Mouse (Mus musculus): ENCODE data around the gene Zfyve28. TPM values are rescaled to one million over a fixed set of nuclear protein-coding genes. Genes with fewer than 3 reads are reported as not detected.

Zfyve28 gene
- polyA plus RNA-seq, 1 experiment: 0.08 TPM

GRCm38 (mm10) chr5:34251794-34252193, 36.5 kb downstream of the Zfyve28 start:
- Histone ChIP-seq H3ac (ENCODE audit: control insufficient read depth, insufficient read length) (no peak overlapping the region), H3K4me2 (ENCODE audit: low read depth) (peak overlapping the region; percentile 9), H3K36me3 (ENCODE audit: control insufficient read depth, insufficient read depth) (no peaks in the 10 kb centered on the region), H3K4me3 (no peak overlapping the region), H3K79me2 (ENCODE audit: control insufficient read depth, insufficient read depth) (no peaks in the 10 kb centered on the region), H3K27me3 (ENCODE audit: control insufficient read depth, insufficient read depth, insufficient read length) (peaks cover 13% of the 10 kb centered on the region)
- TF ChIP-seq MYOD1 (IDR thresholded peaks at IDR 0.05; ENCODE audit: control insufficient read depth in 1 of 3, insufficient read length in 2 of 3, low read depth in 2 of 3) (no peak), E2F4 (IDR thresholded peaks at IDR 0.05; ENCODE audit: insufficient read depth) (no peak), POLR2A (IDR thresholded peaks at IDR 0.05; ENCODE audit: insufficient read length, low read depth) (no peak), MYOG (IDR thresholded peaks at IDR 0.05; ENCODE audit: control insufficient read depth in 1 of 3, insufficient read depth in 1 of 3, insufficient read length in 2 of 3, low read depth in 2 of 3) (no peak), REST (IDR thresholded peaks at IDR 0.05; ENCODE audit: insufficient read depth, insufficient read length) (no peak), TCF12 (IDR thresholded peaks at IDR 0.05; ENCODE audit: insufficient read depth, poor library complexity, severe bottlenecking) (no peak), POLR2AphosphoS2 (IDR thresholded peaks at IDR 0.05; ENCODE audit: insufficient read length, low read depth) (no peak), SRF (IDR thresholded peaks at IDR 0.05; ENCODE audit: control insufficient read depth, insufficient read length, low read depth) (no peak), USF1 (IDR thresholded peaks at IDR 0.05; ENCODE audit: low read depth) (no peak), CEBPB (IDR thresholded peaks at IDR 0.05; ENCODE audit: insufficient read depth, poor library complexity, severe bottlenecking) (no peak), TCF3 (IDR thresholded peaks at IDR 0.05; ENCODE audit: insufficient read length, low read depth) (no peak), MAX (IDR thresholded peaks at IDR 0.05; ENCODE audit: low read depth) (no peak)

GRCm38 (mm10) chr5:34250090-34250489, 38.2 kb downstream of the Zfyve28 start:
- Histone ChIP-seq H3K27me3 (ENCODE audit: control insufficient read depth, insufficient read depth, insufficient read length) (no peaks in the 10 kb centered on the region), H3K36me3 (ENCODE audit: control insufficient read depth, insufficient read depth) (no peaks in the 10 kb centered on the region), H3K79me2 (ENCODE audit: control insufficient read depth, insufficient read depth) (no peaks in the 10 kb centered on the region), H3K4me3 (no peak overlapping the region), H3K4me2 (ENCODE audit: low read depth) (no peak overlapping the region), H3ac (ENCODE audit: control insufficient read depth, insufficient read length) (no peak overlapping the region)
- peak in 2 of 3 experiments; percentile 42 to 45 for TF ChIP-seq MYOD1 (IDR thresholded peaks at IDR 0.05; ENCODE audit: control insufficient read depth in 1 of 3, insufficient read length in 2 of 3, low read depth in 2 of 3)
- no peak for TF ChIP-seq TCF3 (IDR thresholded peaks at IDR 0.05; ENCODE audit: insufficient read length, low read depth)
- TF ChIP-seq MYOG (IDR thresholded peaks at IDR 0.05; ENCODE audit: control insufficient read depth in 1 of 3, insufficient read depth in 1 of 3, insufficient read length in 2 of 3, low read depth in 2 of 3): no peak

GRCm38 (mm10) chr5:34249132-34249531, 39.1 kb downstream of the Zfyve28 start:
- Histone ChIP-seq H3K4me3 (no peak overlapping the region), H3ac (ENCODE audit: control insufficient read depth, insufficient read length) (no peak overlapping the region), H3K36me3 (ENCODE audit: control insufficient read depth, insufficient read depth) (no peaks in the 10 kb centered on the region), H3K27me3 (ENCODE audit: control insufficient read depth, insufficient read depth, insufficient read length) (no peaks in the 10 kb centered on the region), H3K4me2 (ENCODE audit: low read depth) (no peak overlapping the region), H3K79me2 (ENCODE audit: control insufficient read depth, insufficient read depth) (no peaks in the 10 kb centered on the region)
- TF ChIP-seq MYOG (IDR thresholded peaks at IDR 0.05; ENCODE audit: control insufficient read depth in 1 of 3, insufficient read depth in 1 of 3, insufficient read length in 2 of 3, low read depth in 2 of 3): no peak

GRCm38 (mm10) chr5:34246443-34246842, 41.8 kb downstream of the Zfyve28 start:
- Histone ChIP-seq H3K27me3 (ENCODE audit: control insufficient read depth, insufficient read depth, insufficient read length) (no peaks in the 10 kb centered on the region), H3K4me2 (ENCODE audit: low read depth) (no peak overlapping the region), H3K36me3 (ENCODE audit: control insufficient read depth, insufficient read depth) (no peaks in the 10 kb centered on the region), H3ac (ENCODE audit: control insufficient read depth, insufficient read length) (no peak overlapping the region), H3K4me3 (no peak overlapping the region), H3K79me2 (ENCODE audit: control insufficient read depth, insufficient read depth) (no peaks in the 10 kb centered on the region)
- TF ChIP-seq MYOD1 (IDR thresholded peaks at IDR 0.05; ENCODE audit: control insufficient read depth in 1 of 3, insufficient read length in 2 of 3, low read depth in 2 of 3): peak in 1 of 3 experiments; percentile 5
- TF ChIP-seq POLR2AphosphoS2 (IDR thresholded peaks at IDR 0.05; ENCODE audit: insufficient read length, low read depth): no peak

GRCm38 (mm10) chr5:34243062-34243461, 45.2 kb downstream of the Zfyve28 start:
- Histone ChIP-seq H3K4me2 (ENCODE audit: low read depth) (peak overlapping the region; percentile 86), H3K4me3 (no peak overlapping the region), H3K36me3 (ENCODE audit: control insufficient read depth, insufficient read depth) (no peaks in the 10 kb centered on the region), H3K79me2 (ENCODE audit: control insufficient read depth, insufficient read depth) (no peaks in the 10 kb centered on the region), H3K27me3 (ENCODE audit: control insufficient read depth, insufficient read depth, insufficient read length) (no peaks in the 10 kb centered on the region), H3ac (ENCODE audit: control insufficient read depth, insufficient read length) (no peak overlapping the region)
- TF ChIP-seq POLR2A (IDR thresholded peaks at IDR 0.05; ENCODE audit: insufficient read length, low read depth) (no peak), MYOG (IDR thresholded peaks at IDR 0.05; ENCODE audit: control insufficient read depth in 1 of 3, insufficient read depth in 1 of 3, insufficient read length in 2 of 3, low read depth in 2 of 3) (no peak), CEBPB (IDR thresholded peaks at IDR 0.05; ENCODE audit: insufficient read depth, poor library complexity, severe bottlenecking) (no peak), E2F4 (IDR thresholded peaks at IDR 0.05; ENCODE audit: insufficient read depth) (no peak), POLR2AphosphoS2 (IDR thresholded peaks at IDR 0.05; ENCODE audit: insufficient read length, low read depth) (no peak), TCF3 (IDR thresholded peaks at IDR 0.05; ENCODE audit: insufficient read length, low read depth) (no peak), TCF12 (IDR thresholded peaks at IDR 0.05; ENCODE audit: insufficient read depth, poor library complexity, severe bottlenecking) (no peak)

All from myocyte (in vitro differentiated cells).